Mouse (Mus musculus) midbrain, embryonic 12.5 days (tissue): ENCODE results near the gene Nfkbiz. TPM values are rescaled to one million over a fixed set of nuclear protein-coding genes. Genes with fewer than 3 reads are reported as not detected.
A peak's percentile ranks its signal among the peaks of the same experiment; 100 is the strongest.

Experiments used
- ATAC-seq: fragments of 200-750 bp; cut with Nextera tagmentation; 2 replicates; pipeline ENCODE4 v1.8.0; 2017; ENCODE audit warnings: low read depth, moderate TSS enrichment, moderate library complexity; ENCODE audit not compliant: low FRiP score
- H3K27ac ChIP-seq: fragments of 300-500 bp; sonication (generic); replicated peaks from 2 replicates; pipeline ENCODE4 v1.5.1; 2016; ENCODE audit warnings: mild to moderate bottlenecking
- H3K27me3 ChIP-seq: fragments of 300-500 bp; sonication (generic); 2 replicates; pipeline ENCODE4 v1.6.1; 2016; ENCODE audit warnings: mild to moderate bottlenecking
- H3K36me3 ChIP-seq: fragments of 300-500 bp; sonication (generic); 2 replicates; pipeline ENCODE4 v1.6.1; 2016
- H3K4me1 ChIP-seq: fragments of 300-500 bp; sonication (generic); 2 replicates; pipeline ENCODE4 v1.6.1; 2016
- H3K4me2 ChIP-seq: fragments of 300-500 bp; sonication (generic); replicated peaks from 2 replicates; pipeline ENCODE4 v1.6.1; 2016; ENCODE audit warnings: mild to moderate bottlenecking, moderate library complexity
- H3K4me3 ChIP-seq: fragments of 300-500 bp; sonication (generic); 2 replicates; pipeline ENCODE4 v1.5.1; 2016; ENCODE audit warnings: mild to moderate bottlenecking
- H3K9ac ChIP-seq: fragments of 300-500 bp; sonication (generic); replicated peaks from 2 replicates; pipeline ENCODE4 v1.6.1; 2016; ENCODE audit warnings: mild to moderate bottlenecking, moderate library complexity
- H3K9me3 ChIP-seq: fragments of 300-500 bp; sonication (generic); 2 replicates; pipeline ENCODE4 v1.6.1; 2016; ENCODE audit warnings: mild to moderate bottlenecking
- WGBS: fragments of 180-500 bp; shearing (Covaris S2); methylation state at CpG from one replicate; pipeline ENCODE4 v1.1.7; 2016; 5-methylcytosine and 5-hydroxymethylcytosine counted together
- polyA plus RNA-seq: library from polyadenylated mRNA; unstranded; fragments of >200 nt; fragmentation: Nextera tagmentation; extraction: Ambion mirVana; gene quantifications from 2 replicates; pipeline ENCODE4 v1.2.1, GENCODE M21; 2016

The Nfkbiz gene
- polyA plus RNA-seq, 1 experiment from 2014 or later, result 1.5 TPM

DNA sequence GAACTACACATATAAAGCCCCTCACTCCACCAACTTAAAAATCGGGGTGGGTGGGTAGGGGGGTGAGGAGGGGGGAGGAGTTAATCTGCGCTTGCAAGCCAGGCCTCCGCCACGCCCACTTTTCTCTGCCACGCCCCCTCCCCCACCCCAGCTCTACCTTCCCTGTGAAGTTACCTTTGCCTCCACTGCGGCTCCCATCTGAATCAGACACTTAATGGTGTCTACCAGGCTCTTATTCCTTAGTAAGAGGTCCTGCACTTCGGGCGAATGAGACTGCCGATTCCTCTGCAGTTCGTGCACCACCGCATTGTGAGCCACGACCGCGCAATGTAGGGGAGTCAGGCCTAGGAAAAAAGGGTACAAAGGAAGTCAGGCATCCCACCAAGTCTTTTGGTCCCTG, 23.2 kb downstream of the Nfkbiz start:
- no peaks in the 10 kb centered on the region for H3K9me3 ChIP-seq
- 0 out of 2 replicates have a peak, but pooled peaks cover 11% of the 10 kb centered on the region for H3K4me1 ChIP-seq
- no peak overlapping the region for H3K4me3 ChIP-seq
- peaks cover 10% of the 10 kb centered on the region for H3K27me3 ChIP-seq
- 89% methylated on average over 14 of the region's 14 CpGs for WGBS
- H3K4me2 ChIP-seq, result no peak overlapping the region
- peaks cover 36% of the 10 kb centered on the region for H3K36me3 ChIP-seq
- no peak for ATAC-seq
- H3K9ac ChIP-seq, result no peak overlapping the region
- H3K27ac ChIP-seq, result no peak overlapping the region

DNA sequence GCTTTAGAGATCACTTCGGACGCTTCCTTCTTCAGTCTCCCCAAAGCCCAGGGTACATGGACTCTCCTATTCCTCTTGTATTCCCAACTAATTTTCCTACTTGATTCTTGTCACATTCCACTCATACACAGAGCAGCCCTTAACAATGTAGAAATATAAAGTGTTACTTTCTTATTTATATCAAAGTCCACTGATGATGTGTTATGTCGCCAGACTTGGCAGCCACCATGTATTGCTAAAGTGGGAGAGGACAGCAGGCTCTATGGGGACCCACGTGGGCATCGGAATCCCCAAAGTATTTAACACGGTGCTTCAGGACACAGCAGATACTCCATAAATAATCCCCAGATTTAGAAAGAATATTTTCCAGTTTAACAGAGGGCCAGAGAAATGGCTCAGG, 24.0 kb downstream of the Nfkbiz start:
- Histone ChIP-seq H3K36me3 (peaks cover 36% of the 10 kb centered on the region), H3K9me3 (no peaks in the 10 kb centered on the region), H3K4me3 (no peak overlapping the region), H3K27ac (no peak overlapping the region), H3K4me1 (0 out of 2 replicates have a peak, but pooled peaks cover 6% of the 10 kb centered on the region), H3K27me3 (peaks cover 6% of the 10 kb centered on the region; the same call in 1 of the 2 replicates), H3K9ac (no peak overlapping the region), H3K4me2 (no peak overlapping the region)
- 95% methylated on average over 6 of the region's 6 CpGs for WGBS
- no peak for ATAC-seq

DNA sequence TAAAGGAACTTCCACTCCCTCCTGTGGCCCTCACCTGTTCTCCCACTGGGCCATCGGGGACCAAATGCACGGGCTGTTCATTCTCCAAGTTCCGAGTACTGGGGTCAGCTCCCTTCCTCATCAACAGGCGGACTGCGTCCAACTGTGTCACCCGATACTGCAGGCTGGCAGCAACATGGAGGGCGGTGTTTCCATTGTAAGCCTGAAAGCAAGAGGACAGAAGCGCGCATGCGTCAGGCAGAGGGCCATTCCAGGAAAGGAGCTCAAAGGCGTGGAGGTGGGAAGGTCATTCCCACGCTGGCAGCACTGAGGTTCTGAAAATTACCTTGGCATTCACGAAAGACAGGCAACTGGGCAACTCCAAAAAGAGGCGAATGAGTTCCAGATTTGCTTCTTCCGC, 24.8 kb downstream of the Nfkbiz start:
- 88% methylated on average over 15 of the region's 15 CpGs for WGBS
- Histone ChIP-seq H3K9ac (no peak overlapping the region), H3K27ac (no peak overlapping the region), H3K4me2 (no peak overlapping the region), H3K9me3 (no peaks in the 10 kb centered on the region), H3K27me3 (no peaks in the 10 kb centered on the region), H3K4me1 (no peaks in the 10 kb centered on the region), H3K4me3 (no peak overlapping the region), H3K36me3 (peaks cover 36% of the 10 kb centered on the region)
- ATAC-seq, result no peak

DNA sequence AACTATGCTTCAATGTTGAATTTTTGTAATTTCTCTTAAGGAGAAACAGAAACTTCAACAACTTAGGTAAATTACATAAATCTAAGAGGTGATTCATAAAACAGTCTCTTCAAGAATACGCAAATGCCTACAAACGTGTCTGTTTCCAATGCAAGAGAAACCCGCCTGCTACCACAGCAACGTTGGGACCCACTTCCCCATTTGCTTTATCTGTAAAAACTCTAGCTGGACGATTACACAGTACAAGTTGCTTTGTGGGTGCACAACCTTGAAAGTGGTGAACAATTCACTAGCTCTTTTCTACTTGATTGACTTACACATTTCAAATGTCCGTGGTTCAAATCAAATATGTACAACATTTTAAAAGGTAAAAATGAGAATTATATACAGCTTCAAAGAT, 26.9 kb downstream of the Nfkbiz start:
- WGBS, result 89% methylated on average over 6 of the region's 6 CpGs
- Histone ChIP-seq H3K4me3 (no peak overlapping the region), H3K4me1 (peaks cover 4% of the 10 kb centered on the region; the same call in 1 of the 2 replicates), H3K9ac (no peak overlapping the region), H3K36me3 (peaks cover 29% of the 10 kb centered on the region), H3K27me3 (no peaks in the 10 kb centered on the region), H3K27ac (no peak overlapping the region), H3K9me3 (no peaks in the 10 kb centered on the region), H3K4me2 (no peak overlapping the region)
- no peak for ATAC-seq

DNA sequence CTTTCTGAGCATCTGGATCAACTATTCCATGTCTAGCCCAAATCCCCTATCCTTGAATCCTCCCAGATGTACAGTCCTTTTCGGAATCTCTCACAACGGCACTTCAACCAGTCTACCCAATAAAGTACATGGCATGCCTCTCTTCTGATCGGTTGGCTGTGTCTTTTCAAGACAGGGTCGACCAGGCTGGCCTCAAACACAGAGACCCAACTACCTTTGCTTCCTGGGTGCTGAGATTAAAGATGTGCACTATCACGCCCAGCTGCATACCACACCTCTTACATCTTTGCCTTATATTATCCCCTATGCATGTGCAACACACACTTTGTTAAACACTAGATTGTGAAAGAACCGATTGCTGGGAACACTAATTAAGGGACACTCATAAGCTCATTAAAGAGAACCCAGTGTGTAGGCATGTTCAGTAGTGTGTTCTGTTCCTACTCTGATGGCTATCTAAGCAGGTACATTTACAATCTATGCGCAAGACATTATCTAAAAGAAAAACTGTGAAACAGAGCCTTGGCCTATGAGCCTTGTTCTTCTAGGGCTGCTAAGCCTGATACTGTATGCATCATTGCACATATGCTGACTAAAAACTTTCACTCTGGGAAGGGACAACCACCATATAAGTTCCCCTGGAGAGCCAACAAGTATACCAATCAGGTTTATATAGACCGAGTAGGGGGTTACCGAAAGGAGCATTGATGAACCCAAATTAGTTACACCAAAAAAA, 28.8 kb downstream of the Nfkbiz start:
- H3K9ac ChIP-seq, result no peak overlapping the region
- no peaks in the 10 kb centered on the region for H3K27me3 ChIP-seq
- 95% methylated on average over 9 of the region's 9 CpGs for WGBS
- H3K4me3 ChIP-seq, result no peak overlapping the region
- H3K36me3 ChIP-seq, result peaks cover 15% of the 10 kb centered on the region
- H3K4me2 ChIP-seq, result no peak overlapping the region
- peaks cover 4% of the 10 kb centered on the region; the same call in 1 of the 2 replicates for H3K4me1 ChIP-seq
- H3K27ac ChIP-seq, result no peak overlapping the region
- ATAC-seq, result no peak
- no peaks in the 10 kb centered on the region for H3K9me3 ChIP-seq

DNA sequence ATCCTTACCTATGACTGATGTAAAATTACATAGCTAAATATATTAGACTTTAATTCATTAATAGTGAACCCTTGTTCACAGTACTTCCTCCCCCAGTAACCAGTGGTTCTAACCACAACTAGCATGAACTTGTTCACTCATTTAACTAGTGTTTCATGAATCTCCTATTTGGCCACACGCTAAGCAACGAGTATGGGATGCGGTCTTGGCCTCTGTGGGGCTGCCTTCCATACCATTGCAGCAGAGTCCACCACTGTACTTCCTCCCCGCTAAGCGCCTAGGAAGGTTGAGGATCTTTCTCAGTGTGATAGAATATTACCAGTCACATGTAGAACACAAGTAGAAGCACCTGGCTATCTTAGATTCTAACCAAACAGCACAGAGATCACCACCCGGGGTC, 29.4 kb downstream of the Nfkbiz start:
- WGBS, result 95% methylated on average over 6 of the region's 6 CpGs
- H3K27ac ChIP-seq, result no peak overlapping the region

DNA sequence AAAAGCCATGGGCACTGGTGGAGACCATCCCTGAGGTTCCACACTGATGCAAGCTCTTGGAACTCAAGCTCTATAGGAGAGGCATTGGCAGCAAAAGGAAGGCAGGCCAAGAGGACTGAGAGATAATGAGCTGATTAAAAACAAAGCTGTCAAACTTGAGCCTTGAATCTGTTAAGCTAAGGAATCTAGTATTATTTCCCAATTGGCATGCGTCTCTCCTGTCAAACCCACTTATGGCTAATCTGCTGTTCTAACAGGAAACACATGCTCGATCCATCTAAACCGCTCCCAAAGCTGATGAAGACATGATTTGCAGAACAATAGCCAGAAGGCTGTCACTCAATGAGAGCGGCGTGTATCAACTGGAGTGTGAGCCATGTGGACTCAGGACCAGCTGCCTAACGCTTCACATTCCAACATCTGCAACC, 31.2 kb downstream of the Nfkbiz start:
- H3K4me1 ChIP-seq, result peaks cover 4% of the 10 kb centered on the region; the same call in 1 of the 2 replicates
- H3K27me3 ChIP-seq, result no peaks in the 10 kb centered on the region
- H3K4me2 ChIP-seq, result no peak overlapping the region
- H3K4me3 ChIP-seq, result no peak overlapping the region
- 0 out of 2 replicates have a peak, but pooled peaks cover 1% of the 10 kb centered on the region for H3K36me3 ChIP-seq
- 46% methylated on average over 6 of the region's 6 CpGs for WGBS
- peak; percentile 41; the same call in 1 of the 2 replicates for ATAC-seq
- H3K9ac ChIP-seq, result no peak overlapping the region
- H3K27ac ChIP-seq, result no peak overlapping the region
- H3K9me3 ChIP-seq, result no peaks in the 10 kb centered on the region

More for the DNA sequence above, 29.4 kb downstream of the Nfkbiz start:
- H3K9ac ChIP-seq, result no peak overlapping the region
- no peaks in the 10 kb centered on the region for H3K27me3 ChIP-seq
- H3K4me3 ChIP-seq, result no peak overlapping the region
- peaks cover 4% of the 10 kb centered on the region; the same call in 1 of the 2 replicates for H3K4me1 ChIP-seq
- H3K9me3 ChIP-seq, result no peaks in the 10 kb centered on the region
- no peak overlapping the region for H3K4me2 ChIP-seq
- H3K36me3 ChIP-seq, result peaks cover 9% of the 10 kb centered on the region
- no peak for ATAC-seq

DNA sequence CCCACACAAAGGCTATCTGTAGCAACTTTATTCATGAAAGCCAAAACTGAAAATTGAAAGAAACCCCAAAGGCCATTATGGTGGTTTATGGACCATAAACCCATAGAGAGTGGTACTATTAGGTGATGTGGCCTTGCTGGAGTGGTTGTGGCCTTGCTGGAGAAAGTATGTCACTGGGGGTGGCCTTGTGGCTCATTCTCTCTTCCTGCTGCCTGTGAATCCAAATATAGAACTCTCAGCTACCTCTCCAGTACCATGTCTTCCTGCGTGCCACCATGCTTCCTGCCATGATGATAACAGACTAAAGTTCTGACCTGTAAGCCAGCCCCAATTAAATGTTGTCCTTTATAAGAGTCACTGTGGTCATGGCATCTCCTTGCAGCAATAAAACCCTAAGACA, 33.9 kb downstream of the Nfkbiz start:
- no peak for ATAC-seq

DNA sequence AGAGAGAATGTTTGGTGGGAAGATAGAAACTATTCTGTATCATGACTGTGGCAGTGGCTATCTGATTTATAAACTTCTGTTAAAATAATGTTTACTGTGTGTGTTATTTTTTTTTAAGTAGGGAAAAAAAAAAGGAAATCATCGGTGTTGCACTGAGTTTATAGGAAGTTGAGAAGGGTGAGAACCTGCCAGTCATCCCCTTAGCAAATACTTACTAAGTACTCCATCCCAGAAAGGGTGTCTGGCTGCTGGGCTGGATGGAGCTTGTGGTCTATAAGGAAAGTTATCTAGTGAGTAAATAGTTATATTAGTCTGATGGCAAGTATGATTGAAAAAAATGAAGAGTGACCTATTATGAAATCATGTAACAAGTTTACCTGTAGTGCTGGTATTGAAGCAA, 37.1 kb downstream of the Nfkbiz start:
- Histone ChIP-seq H3K9ac (no peak overlapping the region), H3K4me1 (no peaks in the 10 kb centered on the region), H3K27ac (no peak overlapping the region), H3K9me3 (no peaks in the 10 kb centered on the region), H3K4me3 (no peak overlapping the region), H3K27me3 (no peaks in the 10 kb centered on the region), H3K36me3 (no peaks in the 10 kb centered on the region), H3K4me2 (no peak overlapping the region)
- WGBS, result 89% methylated on average over 1 of the region's 1 CpGs
- ATAC-seq, result no peak

More for the DNA sequence above, 33.9 kb downstream of the Nfkbiz start:
- Histone ChIP-seq H3K4me2 (no peak overlapping the region), H3K9ac (no peak overlapping the region), H3K36me3 (no peaks in the 10 kb centered on the region), H3K27me3 (no peaks in the 10 kb centered on the region), H3K4me1 (peaks cover 4% of the 10 kb centered on the region; the same call in 1 of the 2 replicates), H3K9me3 (no peaks in the 10 kb centered on the region), H3K4me3 (no peak overlapping the region), H3K27ac (no peak overlapping the region)
- 90% methylated on average over 1 of the region's 1 CpGs for WGBS

DNA sequence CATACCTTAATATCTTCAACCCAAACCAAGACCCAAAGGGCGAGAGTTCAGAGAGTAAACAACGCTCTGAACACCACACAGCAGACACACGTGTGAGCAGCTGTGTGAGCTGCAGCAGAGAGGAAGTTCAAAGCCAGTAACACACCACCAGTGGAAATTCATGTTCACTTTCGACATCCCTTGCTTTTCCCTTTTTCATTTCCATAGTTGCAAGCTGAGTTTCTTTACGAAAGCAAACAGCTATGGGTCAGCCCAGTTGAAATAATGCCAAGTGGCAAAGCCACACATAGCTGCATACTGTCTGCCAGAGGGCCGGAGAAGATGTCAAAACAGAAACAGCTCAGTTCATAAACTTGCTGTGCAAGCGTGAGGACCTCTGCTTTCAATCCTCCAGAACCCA, 39.9 kb downstream of the Nfkbiz start:
- no peak overlapping the region for H3K4me3 ChIP-seq
- H3K9me3 ChIP-seq, result no peaks in the 10 kb centered on the region
- WGBS, result 86% methylated on average over 7 of the region's 7 CpGs
- H3K4me2 ChIP-seq, result no peak overlapping the region
- no peak for ATAC-seq
- no peak overlapping the region for H3K27ac ChIP-seq
- H3K36me3 ChIP-seq, result no peaks in the 10 kb centered on the region
- H3K27me3 ChIP-seq, result no peaks in the 10 kb centered on the region
- H3K4me1 ChIP-seq, result no peaks in the 10 kb centered on the region
- no peak overlapping the region for H3K9ac ChIP-seq

DNA sequence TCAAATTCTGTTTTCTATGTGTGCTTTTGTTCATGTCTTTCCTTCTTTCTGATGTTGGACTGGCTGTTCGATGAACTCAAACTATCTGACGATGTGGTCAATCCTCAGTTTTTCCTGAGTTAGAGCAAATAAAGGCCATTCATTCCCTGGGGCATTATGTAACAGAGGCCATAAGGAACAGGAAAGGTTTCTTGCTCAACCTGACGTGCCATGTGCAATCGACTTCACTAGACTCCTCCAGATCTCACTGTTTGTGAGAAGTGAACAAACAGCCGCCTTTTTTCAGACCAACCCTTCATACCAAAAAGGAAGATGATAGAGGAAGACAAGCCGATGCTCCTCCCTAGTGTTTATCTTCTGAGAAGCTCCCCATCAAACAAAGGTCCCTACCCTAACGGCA, 48.4 kb downstream of the Nfkbiz start:
- Histone ChIP-seq H3K9me3 (no peaks in the 10 kb centered on the region), H3K4me2 (no peak overlapping the region), H3K4me1 (no peaks in the 10 kb centered on the region), H3K27me3 (no peaks in the 10 kb centered on the region), H3K27ac (no peak overlapping the region), H3K4me3 (no peak overlapping the region), H3K9ac (no peak overlapping the region), H3K36me3 (no peaks in the 10 kb centered on the region)
- no peak for ATAC-seq
- 94% methylated on average over 7 of the region's 7 CpGs for WGBS

DNA sequence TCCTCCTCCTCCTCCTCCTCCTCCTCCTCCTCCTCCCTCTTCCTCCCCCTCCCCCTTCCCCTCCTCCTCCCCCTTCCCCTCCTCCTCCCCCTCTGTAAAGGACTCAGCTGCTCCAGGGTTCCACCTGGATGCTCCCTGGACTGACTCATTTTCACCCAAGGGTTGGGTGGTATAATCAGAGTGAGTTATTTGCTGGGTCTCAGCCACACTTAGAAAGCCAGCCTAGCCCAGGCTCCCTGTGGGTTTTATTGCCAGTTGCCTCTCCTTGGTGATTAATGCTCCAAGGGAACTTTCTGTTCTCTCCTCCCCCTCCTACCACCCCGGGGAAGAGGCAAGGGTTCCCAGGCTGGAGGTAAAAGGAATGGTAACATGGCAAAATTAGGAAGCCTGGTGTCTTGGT, 49.4 kb downstream of the Nfkbiz start:
- Histone ChIP-seq H3K4me3 (no peak overlapping the region), H3K9me3 (no peaks in the 10 kb centered on the region), H3K27me3 (no peaks in the 10 kb centered on the region), H3K36me3 (no peaks in the 10 kb centered on the region), H3K9ac (no peak overlapping the region), H3K4me2 (no peak overlapping the region), H3K27ac (no peak overlapping the region), H3K4me1 (no peaks in the 10 kb centered on the region)
- ATAC-seq, result no peak
- WGBS, result 43% methylated on average over 1 of the region's 1 CpGs
